Mouse (Mus musculus): Measurements from ENCODE around the gene Ppfibp1.

- TF ChIP-seq CTCF (IDR thresholded peaks at IDR 0.05; ENCODE audit: low read depth, low read length), result peak; percentile 27
- no peak for TF ChIP-seq POLR2A (IDR thresholded peaks at IDR 0.05; ENCODE audit: insufficient read depth, low read length)
Measured at GRCm38 (mm10) chr6:146978691-146979114, 90.4 kb downstream of the Ppfibp1 start.
